Mouse (Mus musculus): ENCODE data around the gene Mmel1.

The Mmel1 gene

DNA sequence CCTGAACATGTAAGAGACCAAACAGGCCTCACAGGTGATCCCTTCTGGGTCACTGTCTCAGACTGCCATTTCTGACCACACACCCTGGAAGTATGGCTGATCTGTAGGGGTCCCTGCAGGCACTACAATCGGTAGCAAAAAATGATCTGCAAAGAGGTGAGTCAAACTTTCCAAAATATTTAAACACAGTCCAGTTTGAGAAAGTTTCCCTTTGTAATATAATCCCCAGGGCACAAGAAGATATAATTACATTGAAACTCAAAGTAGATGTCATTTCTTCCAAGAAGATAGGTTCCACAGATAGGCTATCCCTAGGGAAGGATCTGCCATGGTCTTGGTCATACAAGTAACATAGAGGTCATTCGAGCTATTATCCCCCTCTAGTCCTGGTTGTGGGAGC is 33.0 kb downstream of the Mmel1 start:
- no peak for DNase-seq (ENCODE audit: low read depth in 2 of 2, low spot score in 2 of 2)

GRCm38 (mm10) chr4:154904185-154905071 is 35.0 kb downstream of the Mmel1 start:
- peak; percentile 76 to 81 for DNase-seq (ENCODE audit: low read depth in 2 of 2, low spot score in 2 of 2)

DNA sequence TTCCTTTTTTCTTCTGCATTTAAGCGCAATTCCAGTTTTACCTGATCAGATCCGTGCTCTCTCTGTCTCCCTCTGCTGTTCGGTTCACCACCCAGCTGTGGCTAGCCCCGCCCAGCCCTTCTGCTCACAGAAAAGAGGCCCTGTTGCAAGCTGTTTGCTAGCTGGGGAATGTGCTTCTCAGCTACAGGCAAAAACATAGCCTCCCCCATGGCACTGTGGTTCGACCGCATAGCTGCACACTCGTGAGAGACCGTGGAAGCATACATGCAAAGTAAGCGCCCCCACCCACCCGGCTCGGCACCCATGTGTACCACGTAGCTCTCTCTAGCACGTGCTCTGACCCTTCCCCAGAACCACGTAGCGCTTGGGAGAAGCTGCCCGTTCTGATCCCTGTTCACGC is 38.4 kb downstream of the Mmel1 start:
- DNase-seq (ENCODE audit: low read depth in 2 of 2, low spot score in 2 of 2), result peak; percentile 55 to 70

- no peak for DNase-seq (ENCODE audit: low read depth in 2 of 2, low spot score in 2 of 2)
Measured at GRCm38 (mm10) chr4:154908490-154908889, 39.1 kb downstream of the Mmel1 start.

GRCm38 (mm10) chr4:154910606-154911522 is 41.5 kb downstream of the Mmel1 start:
- no peak for DNase-seq (ENCODE audit: low read depth in 2 of 2, low spot score in 2 of 2)

DNA sequence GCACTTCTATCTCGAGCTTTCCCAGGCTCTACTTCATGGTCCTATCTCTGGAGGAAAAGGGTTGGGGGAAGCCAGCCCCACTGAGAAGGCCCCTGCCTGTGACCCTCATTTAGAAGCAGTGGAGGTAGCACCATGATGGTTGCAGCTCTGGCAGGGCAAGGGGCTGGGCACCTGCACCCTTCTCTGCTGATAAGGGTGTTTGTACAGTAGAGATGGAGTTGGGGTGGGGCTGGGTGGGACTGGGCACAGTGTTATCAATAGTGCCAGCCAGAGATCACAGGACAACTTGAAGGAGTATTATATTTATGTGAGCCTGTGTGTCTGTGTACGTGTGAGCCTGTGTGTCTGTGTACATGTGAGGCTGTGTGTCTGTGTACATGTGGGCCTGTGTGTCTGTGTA is 42.3 kb downstream of the Mmel1 start:
- no peak for DNase-seq (ENCODE audit: low read depth in 2 of 2, low spot score in 2 of 2)

DNA sequence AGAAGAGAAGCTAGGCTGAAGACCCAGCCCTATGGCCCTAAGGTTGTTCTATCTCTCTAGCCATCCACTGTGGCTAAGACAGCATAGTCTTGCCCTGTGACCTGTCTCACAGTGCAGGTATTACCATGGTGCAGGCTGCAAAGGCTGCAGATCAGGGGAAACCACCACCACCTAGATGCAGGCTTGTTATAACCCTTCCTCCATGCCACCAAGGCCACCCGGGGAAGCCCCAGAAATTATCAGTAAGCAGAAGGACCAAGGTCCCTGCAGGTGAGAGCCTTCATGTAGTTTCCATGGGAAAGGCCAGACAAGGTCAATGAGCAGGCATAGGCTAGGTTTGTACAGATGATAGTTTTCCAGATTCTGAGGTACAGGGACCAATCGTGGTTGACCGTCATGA is 44.5 kb downstream of the Mmel1 start:
- no peak for DNase-seq (ENCODE audit: low read depth in 2 of 2, low spot score in 2 of 2)

GRCm38 (mm10) chr4:154914252-154914651 is 44.9 kb downstream of the Mmel1 start:
- no peak for DNase-seq (ENCODE audit: low read depth in 2 of 2, low spot score in 2 of 2)

DNA sequence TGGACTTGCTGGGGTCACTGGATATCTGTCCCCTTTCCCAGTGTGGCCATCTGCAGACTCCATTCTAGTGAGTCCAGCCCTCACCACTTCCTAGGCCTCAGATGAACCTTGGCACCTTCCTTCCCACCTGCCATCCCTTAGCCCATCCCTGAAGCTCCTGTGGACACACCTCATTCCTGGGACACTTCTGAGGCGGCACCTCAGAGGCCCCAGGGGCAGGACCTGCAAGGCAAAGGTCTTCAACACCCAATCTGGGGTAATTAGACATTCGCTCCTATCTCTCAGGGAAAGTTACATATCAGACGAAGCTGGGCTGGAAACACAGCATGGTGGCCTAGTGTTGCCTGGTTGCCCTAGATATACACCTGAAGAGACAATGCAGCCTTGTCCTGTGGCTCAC is 45.3 kb downstream of the Mmel1 start:
- DNase-seq (ENCODE audit: low read depth in 2 of 2, low spot score in 2 of 2), result no peak

GRCm38 (mm10) chr4:154915286-154915685 is 45.9 kb downstream of the Mmel1 start:
- no peak for DNase-seq (ENCODE audit: low read depth in 2 of 2, low spot score in 2 of 2)

- DNase-seq (ENCODE audit: low read depth in 2 of 2, low spot score in 2 of 2), result no peak
Measured at GRCm38 (mm10) chr4:154916662-154917061, 47.3 kb downstream of the Mmel1 start.

GRCm38 (mm10) chr4:154922291-154922690 is 52.9 kb downstream of the Mmel1 start:
- no peak for DNase-seq (ENCODE audit: low read depth in 2 of 2, low spot score in 2 of 2)

DNA sequence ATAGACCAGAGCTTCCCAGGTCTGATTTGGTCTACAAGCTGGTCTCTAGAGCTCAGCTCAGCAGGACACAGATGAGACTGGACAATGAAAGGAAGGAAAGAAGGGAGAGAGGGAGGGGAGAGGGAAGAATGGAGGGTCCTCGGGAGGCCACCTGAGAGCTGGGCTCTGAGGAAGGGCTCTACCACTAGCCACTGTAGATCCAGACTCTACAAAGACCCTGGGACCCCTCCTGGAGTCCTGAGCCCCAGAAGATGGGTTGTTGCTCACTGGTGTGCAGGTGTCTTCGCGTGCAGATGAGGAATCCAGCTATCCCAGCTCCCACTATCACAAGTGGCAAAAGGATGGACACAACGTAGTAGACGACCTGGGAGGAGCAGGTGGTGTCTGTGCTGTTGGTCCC is 53.5 kb downstream of the Mmel1 start:
- DNase-seq (ENCODE audit: low read depth in 2 of 2, low spot score in 2 of 2), result no peak

- DNase-seq (ENCODE audit: low read depth in 2 of 2, low spot score in 2 of 2), result peak; percentile 59 to 67
Measured at GRCm38 (mm10) chr4:154925413-154925812, 56.0 kb downstream of the Mmel1 start.

- DNase-seq (ENCODE audit: low read depth in 2 of 2, low spot score in 2 of 2), result no peak
Measured at GRCm38 (mm10) chr4:154926969-154927898, 57.8 kb downstream of the Mmel1 start.

- DNase-seq (ENCODE audit: low read depth in 2 of 2, low spot score in 2 of 2), result peak in 1 of 2 experiments; percentile 40
Measured at GRCm38 (mm10) chr4:154927899-154928337, 58.5 kb downstream of the Mmel1 start.

GRCm38 (mm10) chr4:154928395-154929087 is 59.2 kb downstream of the Mmel1 start, which contains the start of gene Tnfrsf14:
Gene Tnfrsf14 (minus strand): TSS chr4:154928563.
- no peak for DNase-seq (ENCODE audit: low read depth in 2 of 2, low spot score in 2 of 2)

- DNase-seq (ENCODE audit: low read depth in 2 of 2, low spot score in 2 of 2), result no peak
Measured at GRCm38 (mm10) chr4:154929088-154929660, 59.8 kb downstream of the Mmel1 start.

GRCm38 (mm10) chr4:154933306-154933907 is 64.0 kb downstream of the Mmel1 start:
- DNase-seq (ENCODE audit: low read depth in 2 of 2, low spot score in 2 of 2), result no peak
